Mouse (Mus musculus): ENCODE measurements around the gene Oaf. TPM values are rescaled to one million over a fixed set of nuclear protein-coding genes. Genes with fewer than 3 reads are reported as not detected.

Oaf gene
- polyA plus RNA-seq, 1 experiment from 2014 or later, result 28.0 TPM

DNA sequence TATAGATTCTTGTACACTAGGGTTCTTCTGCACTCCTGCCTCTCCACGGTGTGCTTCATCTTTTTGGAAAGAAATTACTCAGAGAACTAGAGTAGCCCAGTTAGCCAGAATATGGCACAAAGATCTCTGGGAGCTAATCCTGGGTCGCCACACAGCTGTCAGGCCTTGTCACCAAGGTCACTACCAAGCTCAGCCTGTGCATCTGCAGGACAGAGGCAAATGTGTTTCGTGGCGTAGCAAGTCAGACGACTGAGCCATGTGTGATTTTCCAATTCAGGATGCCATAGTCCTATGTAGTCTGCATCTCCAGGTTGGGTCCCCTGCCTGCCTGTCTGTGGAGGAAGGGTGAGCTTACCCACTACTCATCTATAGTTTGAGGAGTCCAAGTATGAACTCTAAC lies 6.7 kb downstream of the Oaf start:
- peaks cover 8% of the 10 kb centered on the region for H3K36me3 ChIP-seq
- H3K27ac ChIP-seq (replicated peaks), result no peak overlapping the region
- H3K4me3 ChIP-seq, result no peak overlapping the region
- no peaks in the 10 kb centered on the region for H3K27me3 ChIP-seq (replicated peaks)
- no peak for ATAC-seq (ENCODE audit: extremely low read depth, insufficient number of reproducible peaks, low FRiP score, low TSS enrichment)
- no peak overlapping the region for H3K4me2 ChIP-seq
- no peak overlapping the region for H3K9ac ChIP-seq
- no peaks in the 10 kb centered on the region for H3K9me3 ChIP-seq
- peaks cover 87% of the 10 kb centered on the region for H3K4me1 ChIP-seq
- WGBS, result 65% methylated on average over 5 of the region's 5 CpGs

DNA sequence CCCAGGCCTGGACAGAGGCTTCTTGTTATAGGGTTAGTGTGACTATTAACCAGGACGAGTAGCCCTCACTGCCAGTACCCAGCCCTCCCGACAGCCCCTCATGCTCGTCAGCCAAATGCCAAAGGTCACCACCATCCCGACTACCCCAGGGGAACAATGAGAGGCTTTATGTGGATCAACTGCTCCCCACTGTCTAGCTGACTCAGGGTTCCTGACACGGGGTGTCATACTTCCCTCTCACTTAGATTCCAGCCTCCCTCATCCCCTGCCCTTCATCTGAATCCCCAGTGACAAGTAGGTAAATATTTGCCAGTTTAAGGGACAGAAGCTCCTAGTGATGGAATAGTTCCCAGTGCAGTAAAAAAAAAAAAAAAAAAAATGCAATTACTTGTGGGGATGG lies 7.4 kb downstream of the Oaf start:
- Histone ChIP-seq H3K27me3 (replicated peaks) (no peaks in the 10 kb centered on the region), H3K9ac (peak overlapping the region; percentile 54), H3K27ac (replicated peaks) (peak overlapping the region; percentile 81), H3K4me1 (peaks cover 79% of the 10 kb centered on the region), H3K4me3 (no peak overlapping the region), H3K9me3 (no peaks in the 10 kb centered on the region), H3K36me3 (peaks cover 8% of the 10 kb centered on the region), H3K4me2 (peak overlapping the region; percentile 11)
- 29% methylated on average over 5 of the region's 5 CpGs for WGBS
- no peak for ATAC-seq (ENCODE audit: extremely low read depth, insufficient number of reproducible peaks, low FRiP score, low TSS enrichment)

DNA sequence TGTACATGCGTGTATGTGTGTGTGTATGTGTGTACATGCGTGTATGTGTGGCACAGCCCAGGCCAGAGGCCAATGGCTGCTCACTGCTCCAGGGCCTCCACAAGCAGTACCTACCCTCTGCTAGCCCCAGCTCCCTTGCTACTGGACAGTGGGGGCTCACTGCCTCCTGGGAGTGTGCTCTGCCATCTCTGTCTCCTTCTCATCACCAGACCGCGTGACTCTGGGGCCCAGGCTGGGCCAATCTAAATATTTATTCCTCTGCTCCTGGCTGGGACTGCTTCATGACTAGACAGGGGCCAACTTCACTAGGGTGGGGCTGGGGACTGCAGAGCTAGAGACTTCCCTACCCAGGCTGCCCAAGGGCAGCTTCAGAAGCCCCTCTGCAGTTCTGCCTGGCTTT lies 7.9 kb downstream of the Oaf start:
- peaks cover 78% of the 10 kb centered on the region for H3K4me1 ChIP-seq
- H3K4me2 ChIP-seq, result peak overlapping the region; percentile 11
- peak overlapping the region; percentile 81 for H3K27ac ChIP-seq (replicated peaks)
- ATAC-seq (ENCODE audit: extremely low read depth, insufficient number of reproducible peaks, low FRiP score, low TSS enrichment), result 0 out of 2 replicates have a peak, but pooled peaks have one; percentile 23
- H3K27me3 ChIP-seq (replicated peaks), result no peaks in the 10 kb centered on the region
- H3K9ac ChIP-seq, result peak overlapping the region; percentile 54
- WGBS, result 48% methylated on average over 4 of the region's 4 CpGs
- H3K36me3 ChIP-seq, result peaks cover 8% of the 10 kb centered on the region
- H3K9me3 ChIP-seq, result no peaks in the 10 kb centered on the region
- H3K4me3 ChIP-seq, result no peak overlapping the region

DNA sequence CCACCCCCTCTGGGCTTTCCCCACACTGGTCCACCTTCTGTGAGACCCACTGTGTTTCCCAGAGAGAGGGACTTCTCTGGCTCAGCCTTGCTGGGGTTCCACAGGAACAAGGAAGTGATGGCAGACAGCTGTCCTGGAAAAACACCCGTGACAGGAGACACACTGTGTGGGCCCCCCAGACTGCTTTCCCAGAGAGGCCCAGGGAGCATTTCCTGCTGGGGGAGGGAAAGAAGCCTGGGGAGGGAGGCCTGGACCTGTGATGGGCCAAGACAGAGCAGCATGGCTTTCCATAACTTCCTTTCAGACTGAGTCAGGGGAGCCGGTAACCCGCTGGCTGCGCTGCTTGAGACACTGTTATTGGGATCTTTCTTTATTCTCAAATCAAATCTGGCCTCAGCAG lies 8.8 kb downstream of the Oaf start:
- Histone ChIP-seq H3K4me3 (no peak overlapping the region), H3K27me3 (replicated peaks) (no peaks in the 10 kb centered on the region), H3K4me2 (no peak overlapping the region; the same call in 1 of the 2 replicates), H3K9me3 (no peaks in the 10 kb centered on the region), H3K36me3 (peaks cover 4% of the 10 kb centered on the region; the same call in 1 of the 2 replicates), H3K27ac (replicated peaks) (peak overlapping the region; percentile 81), H3K4me1 (peaks cover 78% of the 10 kb centered on the region), H3K9ac (peak overlapping the region; percentile 54)
- WGBS, result 38% methylated on average over 4 of the region's 4 CpGs
- ATAC-seq (ENCODE audit: extremely low read depth, insufficient number of reproducible peaks, low FRiP score, low TSS enrichment), result no peak

DNA sequence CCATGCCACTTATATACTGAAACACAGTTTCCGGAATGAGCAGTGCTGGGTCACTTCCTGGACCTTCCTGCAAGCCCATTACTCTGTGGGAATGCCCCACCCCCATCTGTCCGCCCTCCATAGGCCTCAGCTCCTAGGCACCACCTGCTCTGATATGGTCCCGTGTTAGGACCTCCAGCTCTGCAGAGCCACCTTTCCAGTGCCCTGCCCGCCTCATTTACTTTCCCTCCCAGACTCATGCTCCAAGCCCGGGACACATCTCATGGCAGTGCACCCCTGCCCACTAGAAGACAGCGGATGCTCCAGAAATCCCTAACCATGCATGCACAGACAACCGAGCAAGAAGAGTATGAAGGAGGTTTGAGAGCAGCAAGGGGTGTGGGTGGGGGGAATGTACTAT lies 9.7 kb downstream of the Oaf start:
- ATAC-seq (ENCODE audit: extremely low read depth, insufficient number of reproducible peaks, low FRiP score, low TSS enrichment), result no peak
- Histone ChIP-seq H3K27me3 (replicated peaks) (no peaks in the 10 kb centered on the region), H3K9ac (peak overlapping the region; percentile 53; the same call in 1 of the 2 replicates), H3K9me3 (no peaks in the 10 kb centered on the region), H3K4me2 (no peak overlapping the region), H3K36me3 (peaks cover 4% of the 10 kb centered on the region; the same call in 1 of the 2 replicates), H3K4me3 (no peak overlapping the region), H3K27ac (replicated peaks) (no peak overlapping the region), H3K4me1 (peaks cover 78% of the 10 kb centered on the region)
- WGBS, result 74% methylated on average over 7 of the region's 7 CpGs

GRCm38 (mm10) chr9:43229398-43229895 lies 10.3 kb downstream of the Oaf start:
- Histone ChIP-seq H3K4me3 (no peak overlapping the region), H3K9me3 (no peaks in the 10 kb centered on the region), H3K4me1 (peaks cover 78% of the 10 kb centered on the region), H3K4me2 (no peak overlapping the region), H3K36me3 (peaks cover 5% of the 10 kb centered on the region; the same call in 1 of the 2 replicates), H3K27me3 (replicated peaks) (no peaks in the 10 kb centered on the region), H3K9ac (no peak overlapping the region), H3K27ac (replicated peaks) (no peak overlapping the region)
- ATAC-seq (ENCODE audit: extremely low read depth, insufficient number of reproducible peaks, low FRiP score, low TSS enrichment), result no peak
- 87% methylated on average over 10 of the region's 10 CpGs for whole genome bisulfite sequencing

DNA sequence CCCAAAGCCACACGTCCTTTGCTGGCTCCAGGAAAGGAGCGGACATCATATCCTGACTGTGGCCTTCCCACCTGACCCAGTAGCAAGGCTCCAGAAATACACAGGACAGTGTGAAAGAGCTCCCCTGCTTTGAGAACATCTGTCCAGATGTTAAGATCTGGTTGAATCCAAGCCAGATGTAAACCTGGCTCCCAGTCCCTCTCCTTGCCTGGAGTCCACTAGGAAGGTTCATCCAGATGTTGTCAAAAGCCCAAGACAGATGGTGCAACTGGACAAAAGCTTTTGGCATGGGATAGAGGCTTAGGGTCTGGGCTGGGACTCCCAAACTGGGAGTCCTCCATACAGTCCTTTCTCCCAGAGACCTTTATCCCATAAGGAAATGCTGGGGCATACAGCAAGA lies 11.0 kb downstream of the Oaf start:
- Histone ChIP-seq H3K4me1 (peaks cover 77% of the 10 kb centered on the region), H3K9me3 (no peaks in the 10 kb centered on the region), H3K27me3 (replicated peaks) (no peaks in the 10 kb centered on the region), H3K4me2 (no peak overlapping the region), H3K36me3 (peaks cover 12% of the 10 kb centered on the region; the same call in 1 of the 2 replicates), H3K27ac (replicated peaks) (no peak overlapping the region), H3K4me3 (no peak overlapping the region), H3K9ac (no peak overlapping the region)
- WGBS, result 89% methylated on average over 2 of the region's 2 CpGs
- no peak for ATAC-seq (ENCODE audit: extremely low read depth, insufficient number of reproducible peaks, low FRiP score, low TSS enrichment)

GRCm38 (mm10) chr9:43227626-43228025 lies 12.1 kb downstream of the Oaf start:
- ATAC-seq (ENCODE audit: extremely low read depth, insufficient number of reproducible peaks, low FRiP score, low TSS enrichment), result no peak
- H3K4me2 ChIP-seq, result no peak overlapping the region
- WGBS, result 79% methylated on average over 8 of the region's 8 CpGs
- no peaks in the 10 kb centered on the region for H3K9me3 ChIP-seq
- H3K27me3 ChIP-seq (replicated peaks), result no peaks in the 10 kb centered on the region
- no peak overlapping the region for H3K4me3 ChIP-seq
- no peak overlapping the region for H3K9ac ChIP-seq
- no peak overlapping the region for H3K27ac ChIP-seq (replicated peaks)
- peaks cover 20% of the 10 kb centered on the region for H3K36me3 ChIP-seq
- H3K4me1 ChIP-seq, result peaks cover 67% of the 10 kb centered on the region

- peaks cover 28% of the 10 kb centered on the region for H3K36me3 ChIP-seq
- 0 out of 2 replicates have a peak overlapping the region, but pooled peaks have one; percentile 69 for H3K27ac ChIP-seq (replicated peaks)
- no peak overlapping the region for H3K4me3 ChIP-seq
- H3K27me3 ChIP-seq (replicated peaks), result no peaks in the 10 kb centered on the region
- H3K9ac ChIP-seq, result 0 out of 2 replicates have a peak overlapping the region, but pooled peaks have one; percentile 14
- WGBS, result 58% methylated on average over 9 of the region's 9 CpGs
- ATAC-seq (ENCODE audit: extremely low read depth, insufficient number of reproducible peaks, low FRiP score, low TSS enrichment), result no peak
- no peaks in the 10 kb centered on the region for H3K9me3 ChIP-seq
- no peak overlapping the region for H3K4me2 ChIP-seq
- H3K4me1 ChIP-seq, result peaks cover 58% of the 10 kb centered on the region
These were observed 13.0 kb downstream of the Oaf start for GRCm38 (mm10) chr9:43226573-43227160.

- 37% methylated on average over 2 of the region's 2 CpGs for WGBS
- H3K4me2 ChIP-seq, result peak overlapping the region; percentile 41; the same call in 1 of the 2 replicates
- peak overlapping the region; percentile 69 for H3K27ac ChIP-seq (replicated peaks)
These were observed 14.2 kb downstream of the Oaf start for GRCm38 (mm10) chr9:43225481-43225880.

GRCm38 (mm10) chr9:43224771-43225355 lies 14.8 kb downstream of the Oaf start:
- peaks cover 39% of the 10 kb centered on the region for H3K36me3 ChIP-seq
- H3K9ac ChIP-seq, result 0 out of 2 replicates have a peak overlapping the region, but pooled peaks have one; percentile 33
- H3K4me3 ChIP-seq, result 0 out of 2 replicates have a peak overlapping the region, but pooled peaks have one; percentile 1
- H3K27me3 ChIP-seq (replicated peaks), result no peaks in the 10 kb centered on the region
- H3K9me3 ChIP-seq, result no peaks in the 10 kb centered on the region
- H3K4me2 ChIP-seq, result peak overlapping the region; percentile 41
- peak overlapping the region; percentile 69 for H3K27ac ChIP-seq (replicated peaks)
- ATAC-seq (ENCODE audit: extremely low read depth, insufficient number of reproducible peaks, low FRiP score, low TSS enrichment), result peak; percentile 55; the same call in 1 of the 2 replicates
- peaks cover 40% of the 10 kb centered on the region for H3K4me1 ChIP-seq
- 26% methylated on average over 11 of the region's 11 CpGs for WGBS

More at GRCm38 (mm10) chr9:43225481-43225880, 14.2 kb downstream of the Oaf start:
- no peak for ATAC-seq (ENCODE audit: extremely low read depth, insufficient number of reproducible peaks, low FRiP score, low TSS enrichment)
- H3K9me3 ChIP-seq, result no peaks in the 10 kb centered on the region
- H3K36me3 ChIP-seq, result peaks cover 39% of the 10 kb centered on the region
- peaks cover 46% of the 10 kb centered on the region for H3K4me1 ChIP-seq
- no peak overlapping the region for H3K4me3 ChIP-seq
- H3K27me3 ChIP-seq (replicated peaks), result no peaks in the 10 kb centered on the region
- H3K9ac ChIP-seq, result 0 out of 2 replicates have a peak overlapping the region, but pooled peaks have one; percentile 1
